Mouse (Mus musculus) lung, adult 18-20 months (tissue): ENCODE results near the gene Olfr54.
"Not testable (repeated sequence)": the region's sequence is repeated elsewhere in the genome, so short reads cannot be mapped to it uniquely, and the experiment has no call there.

ENCODE experiments used
- DNase-seq, 2 experiments: peaks; one replicate each; pipeline ENCODE4 v3.0.0; 2022; ENCODE audit warnings: mixed read lengths in 2 of 2

Gene Olfr54

DNA sequence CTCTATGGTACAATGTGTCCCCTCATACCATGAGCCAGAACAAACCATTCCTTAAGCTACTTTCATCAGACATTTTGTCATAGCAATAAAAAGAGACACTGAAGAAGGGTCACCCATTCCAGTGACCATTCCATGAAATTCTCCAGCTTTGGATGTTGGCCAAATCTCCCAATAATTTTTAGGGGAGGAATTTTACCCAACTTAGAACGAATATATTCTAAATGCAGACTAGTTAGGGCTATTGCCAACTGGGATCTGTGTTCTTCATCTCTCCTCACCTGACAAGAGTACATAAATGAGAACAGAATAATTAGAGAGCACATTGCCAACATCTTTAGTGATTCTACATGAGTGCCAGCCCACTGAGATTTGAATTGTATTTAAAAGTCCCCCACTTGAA is at the start of gene Olfr54:
Gene Olfr54, plus strand, starts transcription at position 301 of the 400 bp plus-strand sequence.
- no peak for DNase-seq

DNA sequence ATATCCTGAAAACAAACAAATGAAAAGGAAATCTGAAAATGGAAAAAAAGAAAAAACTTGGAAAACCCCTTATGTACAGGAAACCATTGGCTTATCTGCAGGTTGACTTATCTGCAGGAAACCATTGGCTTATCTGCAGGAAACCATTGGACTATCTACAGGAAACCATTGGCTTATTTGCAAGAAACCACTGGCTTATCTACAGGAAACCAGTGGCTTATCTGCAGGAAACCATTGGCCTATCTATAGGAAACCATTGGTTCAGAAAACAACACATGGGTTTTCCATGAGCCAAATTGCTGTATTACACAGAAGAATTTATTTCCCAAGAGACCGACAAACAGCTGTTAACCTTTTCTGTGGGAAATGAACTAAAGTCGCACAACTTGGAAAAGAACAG is 49.1 kb upstream of the Olfr54 start:
- DNase-seq = peak in 1 of 2 experiments; percentile 6

DNA sequence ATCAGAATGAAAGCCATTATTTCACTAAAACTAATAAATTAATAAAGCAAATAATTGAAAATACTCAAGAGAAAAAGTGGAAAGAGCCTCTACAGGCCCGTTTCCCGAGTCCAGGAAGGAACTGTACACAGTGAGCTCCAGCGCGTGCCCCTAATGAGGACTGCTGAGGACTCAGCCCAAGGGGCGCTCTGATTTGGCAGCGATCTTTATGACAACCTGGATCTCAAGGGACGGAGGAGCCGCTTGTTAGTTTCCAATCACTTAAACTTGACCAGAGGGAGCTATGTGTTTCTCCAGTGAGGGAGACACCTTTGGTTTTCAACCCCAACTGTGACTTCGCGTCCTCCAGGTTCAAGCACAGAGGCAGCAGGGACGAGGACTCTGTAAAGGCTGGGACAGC is 47.8 kb upstream of the Olfr54 start, which contains the start of gene Olfr1378:
Gene Olfr1378, plus strand, starts transcription at position 301 of the 400 bp plus-strand sequence.
- no peak for DNase-seq

DNA sequence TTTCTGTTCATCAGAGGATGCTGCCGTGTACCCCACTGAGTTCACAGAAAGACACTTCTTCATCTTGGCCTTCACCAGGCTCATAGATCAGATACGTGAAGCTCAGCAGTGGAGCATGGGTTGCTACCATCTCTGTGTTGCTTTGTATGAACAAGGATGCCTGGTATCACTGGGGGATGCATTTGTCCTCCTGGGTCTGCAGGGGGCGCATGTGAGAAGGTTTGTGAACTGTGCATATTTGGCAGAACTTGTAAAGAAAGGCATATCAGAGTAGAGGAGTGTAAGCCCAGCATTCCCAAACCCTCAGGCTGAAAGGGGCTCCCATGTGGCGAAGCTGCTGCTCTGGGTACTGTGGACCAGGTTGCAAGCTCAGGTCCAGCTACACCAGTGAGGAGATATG is 36.8 kb upstream of the Olfr54 start:
- DNase-seq = no peak

DNA sequence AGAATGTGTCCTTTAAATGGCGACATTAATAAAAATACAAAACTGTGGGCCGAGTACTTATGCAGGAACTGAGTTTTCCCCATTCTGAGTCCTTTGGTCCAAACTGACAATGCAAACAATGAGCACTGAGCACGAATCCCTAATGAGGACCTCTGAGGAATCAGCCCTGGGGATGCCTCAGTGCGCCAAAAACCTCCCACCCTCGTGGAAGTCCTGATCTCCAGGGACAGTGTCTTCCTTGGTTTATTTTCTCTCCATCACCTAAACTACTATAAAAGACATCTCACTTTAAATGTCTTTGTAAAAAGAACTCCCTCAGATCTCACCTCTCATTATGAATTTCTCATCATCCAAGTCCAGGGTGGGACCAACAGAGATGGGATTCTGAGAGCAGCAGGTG is 32.4 kb upstream of the Olfr54 start, which contains the start of gene Olfr1377:
Gene Olfr1377, plus strand, starts transcription at position 301 of the 400 bp plus-strand sequence.
- DNase-seq = no peak

DNA sequence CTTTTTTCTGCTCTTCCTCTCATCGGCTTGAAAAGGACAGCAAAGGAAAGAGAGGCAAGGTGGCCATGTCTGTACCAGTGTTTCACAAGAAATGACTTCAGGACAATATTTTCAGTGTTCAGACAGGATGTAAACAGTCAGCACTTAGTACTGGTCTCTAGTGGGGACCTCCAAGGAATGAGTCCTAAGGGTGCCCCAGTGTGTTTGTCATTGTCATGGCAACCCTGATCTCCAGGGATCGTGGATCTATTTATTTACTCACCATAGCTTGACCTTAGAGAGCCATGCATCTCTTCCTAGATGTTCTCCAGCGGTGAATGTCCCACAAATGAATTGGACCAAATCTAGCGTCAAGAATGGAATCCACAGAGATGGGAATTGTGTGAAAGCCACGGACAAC is 10.7 kb upstream of the Olfr54 start, which contains the start of gene Olfr51:
Gene Olfr51, plus strand, starts transcription at position 301 of the 400 bp plus-strand sequence.
- no peak for DNase-seq

DNA sequence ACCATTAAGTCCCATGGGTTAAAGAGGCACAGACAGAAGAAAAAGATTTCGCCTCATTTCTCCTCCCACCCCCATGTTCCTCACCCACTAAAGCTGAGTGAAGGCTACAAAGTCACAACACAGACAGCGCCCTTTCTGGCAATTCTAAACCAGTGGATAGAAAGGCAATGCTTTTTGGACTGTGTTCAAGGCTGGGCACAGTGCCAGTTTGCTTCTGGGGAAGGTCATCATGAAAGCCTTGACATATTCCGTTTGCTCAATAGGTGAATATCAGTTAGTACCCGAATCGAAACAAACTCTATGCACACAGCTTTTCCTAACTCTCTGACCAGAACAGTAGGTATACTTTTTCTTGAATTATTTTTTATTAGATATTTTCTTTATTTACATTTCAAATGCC is 2.2 kb upstream of the Olfr54 start:
- DNase-seq = peak in 1 of 2 experiments; percentile 16

DNA sequence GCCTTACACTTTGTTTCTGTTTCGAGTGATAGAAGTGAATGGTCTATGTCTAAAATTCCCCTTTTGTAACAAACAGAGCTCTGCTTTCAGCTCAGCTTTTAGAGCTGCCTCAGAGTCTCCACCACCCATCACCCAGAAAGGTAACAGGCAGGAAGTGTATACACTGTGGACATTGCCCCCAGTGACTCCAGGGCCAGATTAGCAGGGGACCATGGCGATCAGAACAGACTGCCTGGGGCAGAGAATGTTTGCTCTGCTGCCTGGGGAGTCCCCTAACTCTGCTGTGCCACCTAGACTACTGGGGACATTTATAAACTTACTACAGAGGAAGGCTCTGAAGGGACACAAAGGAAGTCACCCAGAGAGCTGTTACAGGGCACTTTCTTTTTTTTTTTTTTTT is 2.3 kb downstream of the Olfr54 start:
- no peak for DNase-seq

DNA sequence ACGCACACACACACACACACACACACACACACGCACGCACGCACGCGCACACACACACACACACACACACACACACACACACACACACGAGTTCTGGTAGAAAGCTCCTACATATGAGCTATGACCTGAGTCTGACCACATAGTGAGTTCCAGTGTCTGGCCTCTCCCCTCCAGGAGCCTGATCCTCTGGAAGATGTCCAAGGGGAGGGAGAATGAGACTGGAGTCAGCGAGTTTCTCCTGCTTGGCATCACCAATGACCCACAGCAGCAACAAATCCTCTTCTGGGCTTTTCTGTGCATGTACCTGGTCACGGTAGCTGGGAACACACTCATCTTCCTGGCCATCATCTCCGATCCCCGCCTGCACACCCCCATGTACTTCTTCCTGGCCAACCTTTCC is 12.8 kb downstream of the Olfr54 start:
- not testable (repeated sequence) for DNase-seq

DNA sequence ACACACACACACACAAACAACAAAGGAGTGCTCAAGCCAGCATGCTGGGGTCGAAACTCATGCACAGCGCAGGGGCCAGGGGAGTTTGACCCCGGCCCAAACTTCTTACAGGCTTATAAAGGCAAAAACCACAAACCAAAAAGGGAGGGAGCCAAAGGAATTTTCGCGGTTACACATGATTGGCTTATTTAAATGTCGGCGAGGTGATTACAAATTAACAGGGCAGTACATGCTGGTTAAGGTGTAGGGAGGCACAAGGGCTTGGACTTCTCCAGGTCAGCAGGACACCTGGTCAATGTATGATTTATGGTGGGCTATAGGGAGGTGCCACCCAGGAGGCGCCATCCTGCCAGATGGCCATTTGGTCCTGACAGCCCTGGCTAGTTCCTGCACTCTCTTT is 15.3 kb downstream of the Olfr54 start:
- DNase-seq = not testable (repeated sequence)

DNA sequence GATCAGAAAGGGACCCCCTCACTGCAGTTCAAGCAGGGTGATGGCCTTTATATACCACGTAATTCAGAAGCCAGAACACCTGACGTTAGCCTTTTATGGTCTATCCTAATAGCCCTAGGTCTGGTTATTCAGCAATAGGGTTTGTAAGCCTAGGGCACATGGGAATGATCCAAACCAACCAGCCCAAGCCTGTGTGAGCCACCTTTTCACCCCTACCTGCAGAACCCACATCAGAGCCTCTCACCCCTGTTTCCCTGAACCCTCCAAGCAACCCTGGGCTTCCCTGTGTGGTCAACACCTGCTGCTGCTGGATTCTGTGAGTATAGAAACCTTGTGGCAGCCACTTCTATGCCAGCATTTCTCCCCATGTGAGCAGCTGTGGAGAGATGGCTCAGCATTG is 16.2 kb downstream of the Olfr54 start:
- DNase-seq = no peak

DNA sequence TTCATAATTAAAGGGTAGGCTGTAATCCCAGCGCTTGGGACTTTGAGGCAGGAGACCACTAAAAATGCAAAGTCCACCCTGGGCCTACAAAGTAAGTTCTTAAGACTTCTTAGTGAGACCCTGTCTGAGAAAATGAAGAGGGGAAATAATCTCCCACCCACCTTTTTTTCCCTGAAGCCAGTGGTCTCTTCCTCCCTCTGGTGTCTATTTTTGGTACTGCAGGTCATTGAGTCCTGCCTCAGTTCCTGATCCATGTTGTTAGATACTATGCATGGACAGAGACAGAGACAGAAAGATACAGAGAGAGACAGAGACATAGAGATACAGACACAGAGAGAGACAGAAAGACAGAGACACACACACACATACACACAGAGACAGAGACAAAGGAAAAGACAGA is 18.8 kb downstream of the Olfr54 start:
- DNase-seq = peak in 1 of 2 experiments; percentile 3

DNA sequence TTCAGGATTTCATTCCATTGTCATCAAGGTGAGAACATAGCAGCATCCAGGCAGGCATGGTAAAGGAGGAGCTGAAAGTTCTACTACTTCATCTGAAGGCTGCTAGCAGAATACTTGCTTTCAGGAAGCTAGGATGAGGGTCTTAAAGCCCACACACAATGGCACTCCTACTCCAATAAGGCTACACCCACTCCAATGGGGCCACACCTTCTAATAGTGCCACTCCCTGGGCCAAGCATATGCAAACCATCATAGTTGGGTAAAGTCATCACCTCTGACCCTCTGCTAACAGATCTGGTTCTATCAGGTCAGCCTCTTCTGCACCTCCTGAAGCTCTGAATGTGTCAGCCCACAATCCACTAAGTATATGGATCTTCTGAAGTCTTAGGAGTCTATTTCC is 20.1 kb downstream of the Olfr54 start:
- DNase-seq = not testable (repeated sequence)

DNA sequence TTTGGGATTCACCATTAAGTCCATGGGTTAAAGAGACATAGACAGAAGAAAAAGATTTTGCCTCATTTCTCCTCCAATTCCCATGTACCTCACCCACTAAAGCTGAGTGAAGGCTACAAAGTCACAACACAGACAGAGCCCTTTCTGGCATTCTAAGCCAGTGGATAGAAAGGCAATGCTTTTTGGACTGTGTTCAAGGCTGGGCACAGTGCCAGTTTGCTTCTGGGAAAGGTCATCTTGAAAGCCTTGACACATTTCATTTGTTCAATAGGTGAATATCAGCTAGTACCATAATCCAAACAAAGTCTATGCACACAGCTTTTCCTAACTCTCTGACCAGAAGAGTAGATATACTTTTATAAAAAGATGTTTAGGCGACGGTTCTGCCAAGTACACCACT is 21.9 kb downstream of the Olfr54 start:
- DNase-seq = no peak

DNA sequence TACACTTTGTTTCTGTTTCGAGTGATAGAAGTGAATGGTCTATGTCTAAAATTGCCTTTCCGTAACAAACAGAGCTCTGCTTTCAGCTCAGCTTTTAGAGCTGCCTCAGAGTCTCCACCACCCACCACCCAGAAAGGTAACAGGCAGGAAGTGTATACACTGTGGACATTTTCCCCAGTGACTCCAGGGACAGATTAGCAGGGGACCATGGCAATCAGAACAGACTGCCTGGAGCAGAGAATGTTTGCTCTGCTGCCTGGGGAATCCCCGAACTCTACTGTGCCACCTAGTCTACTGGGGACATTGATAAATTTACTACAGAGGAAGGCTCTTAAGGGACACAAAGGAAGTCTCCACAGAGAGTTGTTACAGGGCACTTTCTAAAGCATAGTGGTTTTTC is 30.7 kb downstream of the Olfr54 start:
- DNase-seq = not testable (repeated sequence)

DNA sequence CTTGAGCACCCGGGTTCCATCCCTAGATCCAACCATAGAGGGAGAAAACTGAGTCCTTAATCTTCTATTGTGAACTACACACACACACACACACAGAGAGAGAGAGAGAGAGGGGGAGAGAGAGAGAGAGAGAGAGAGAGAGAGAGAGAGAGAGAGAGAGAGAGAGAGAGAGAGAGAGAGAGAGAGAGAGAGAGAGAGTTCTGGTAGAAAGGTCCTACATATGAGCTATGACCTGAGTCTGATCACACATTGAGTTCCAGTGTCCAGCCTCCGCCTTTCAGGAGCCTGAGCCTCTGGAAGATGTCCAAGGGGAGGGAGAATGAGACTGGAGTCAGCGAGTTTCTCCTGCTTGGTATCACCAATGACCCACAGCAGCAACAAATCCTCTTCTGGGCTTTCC is 33.8 kb downstream of the Olfr54 start, which contains the start of gene Olfr1375:
Gene Olfr1375, plus strand, starts transcription at position 301 of the 400 bp plus-strand sequence.
- not testable (repeated sequence) for DNase-seq

DNA sequence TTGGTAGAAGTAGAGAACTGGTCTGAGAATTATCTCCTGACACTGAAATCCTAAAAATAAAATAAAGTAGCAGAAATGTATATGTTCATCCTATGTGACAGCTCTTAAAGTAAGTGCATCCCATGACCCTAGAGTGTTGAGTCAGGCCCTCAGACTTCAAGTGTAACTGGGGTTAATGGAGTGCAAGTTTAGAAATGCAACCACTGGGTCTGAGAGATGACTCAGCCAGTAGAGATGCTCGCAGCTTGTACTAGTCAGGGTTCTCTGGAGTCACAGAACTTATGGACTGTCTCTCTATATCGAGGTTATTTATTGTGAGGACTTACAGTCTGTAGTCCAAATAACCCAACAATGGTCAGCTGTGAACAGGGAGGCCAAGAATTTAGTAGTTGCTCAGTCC is 37.6 kb downstream of the Olfr54 start:
- no peak for DNase-seq

DNA sequence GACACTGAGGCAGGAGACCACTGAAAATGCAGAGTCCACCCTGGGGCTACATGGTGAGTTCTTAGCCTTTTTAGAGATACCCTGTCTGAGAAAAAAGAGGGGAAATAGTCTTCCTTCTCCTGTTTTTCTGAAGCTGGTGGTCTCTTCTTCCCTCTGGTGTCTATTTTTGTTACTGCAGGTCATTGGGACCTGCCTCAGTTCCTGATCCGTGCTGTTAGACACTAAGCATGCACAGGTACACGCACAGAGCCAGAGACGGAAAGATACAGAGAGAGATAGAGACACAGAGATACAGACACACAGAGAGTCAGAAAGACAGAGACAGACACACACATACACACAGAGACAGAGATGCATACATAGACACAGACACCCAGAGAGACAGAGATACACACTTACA is 39.2 kb downstream of the Olfr54 start:
- no peak for DNase-seq

DNA sequence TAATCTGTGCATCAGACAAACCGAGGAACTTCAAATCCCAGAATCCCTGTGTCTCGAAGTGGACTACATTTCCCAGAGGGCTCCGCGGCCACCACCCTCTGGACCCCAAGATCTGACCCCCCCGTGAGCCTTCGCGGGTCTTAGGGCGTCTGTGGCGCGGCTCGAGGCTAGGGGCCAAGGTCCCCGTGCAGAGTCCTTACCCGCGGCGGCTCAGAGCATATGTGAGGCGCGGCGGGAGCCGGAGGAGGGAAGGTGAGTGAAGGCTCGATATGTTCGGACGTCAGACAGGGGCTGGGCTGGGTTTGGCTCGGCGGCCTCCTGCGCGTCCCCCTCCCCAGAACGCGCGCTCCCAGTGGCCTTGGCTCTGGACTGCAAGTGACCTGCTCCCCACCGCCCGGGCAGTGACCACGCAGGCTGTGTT is 45.1 kb downstream of the Olfr54 start, which contains the start of gene Zfp354a:
Gene Zfp354a, plus strand, starts transcription at position 107 of the 421 bp plus-strand sequence.
- DNase-seq = peak; percentile 64 to 66

DNA sequence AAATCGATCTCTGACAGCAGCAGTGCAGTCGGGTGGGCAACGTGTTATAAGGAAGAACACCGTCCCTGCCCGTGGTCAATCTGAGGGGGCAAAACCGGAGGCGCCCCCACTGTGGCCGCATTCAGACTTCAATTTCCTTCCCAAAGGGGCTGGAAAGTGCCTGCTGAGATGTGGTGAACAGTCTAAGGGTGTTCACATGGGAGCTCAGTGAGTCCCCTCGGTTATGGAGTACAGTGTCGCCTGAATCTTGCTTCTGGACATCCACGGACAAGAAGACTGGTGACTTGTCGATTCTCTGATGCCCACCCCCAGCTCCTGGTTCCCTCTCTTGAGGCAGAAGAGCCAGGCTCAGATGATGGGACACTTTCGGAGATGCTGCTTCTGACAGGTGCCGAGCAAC is 45.6 kb downstream of the Olfr54 start:
- DNase-seq = no peak

DNA sequence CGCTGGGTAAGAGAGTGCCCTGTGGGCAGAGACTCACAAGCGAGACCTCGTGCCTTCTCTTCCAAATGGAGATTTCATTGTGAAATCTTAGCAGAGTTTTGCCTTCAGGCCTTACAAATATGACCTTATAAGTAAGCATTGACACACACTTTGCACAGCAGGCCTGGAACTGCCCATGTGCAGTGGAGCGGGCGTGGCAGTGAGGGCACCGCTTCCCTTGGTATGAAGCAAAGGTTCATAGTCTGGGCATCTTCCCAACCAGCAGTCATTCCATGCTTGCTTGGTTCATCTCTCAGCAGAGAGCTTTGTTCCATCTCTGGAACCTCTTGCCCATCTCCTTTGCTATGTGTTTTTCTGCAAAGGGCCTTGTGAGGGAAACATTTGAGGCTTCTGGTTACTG is 46.9 kb downstream of the Olfr54 start:
- peak in 1 of 2 experiments; percentile 4 for DNase-seq

DNA sequence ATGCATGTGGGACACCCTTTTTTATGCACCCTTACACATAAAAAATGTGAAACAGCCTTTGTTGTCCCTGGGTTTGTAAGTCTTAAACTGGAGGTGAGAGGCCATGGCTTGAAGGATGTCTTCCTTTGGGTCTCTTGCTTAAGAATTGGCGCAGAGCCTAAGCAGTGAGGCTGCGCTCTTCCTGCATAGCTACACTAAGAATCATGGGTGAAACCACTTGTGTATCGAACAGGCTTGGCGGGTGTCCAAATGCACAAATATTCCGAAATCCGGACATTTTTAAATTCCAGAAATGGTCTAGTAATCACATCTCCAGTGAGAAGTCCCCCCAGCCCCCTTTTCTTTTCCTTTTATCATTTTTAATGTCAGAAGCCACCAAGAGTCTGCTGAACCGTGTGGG is 49.2 kb downstream of the Olfr54 start:
- DNase-seq = no peak

DNA sequence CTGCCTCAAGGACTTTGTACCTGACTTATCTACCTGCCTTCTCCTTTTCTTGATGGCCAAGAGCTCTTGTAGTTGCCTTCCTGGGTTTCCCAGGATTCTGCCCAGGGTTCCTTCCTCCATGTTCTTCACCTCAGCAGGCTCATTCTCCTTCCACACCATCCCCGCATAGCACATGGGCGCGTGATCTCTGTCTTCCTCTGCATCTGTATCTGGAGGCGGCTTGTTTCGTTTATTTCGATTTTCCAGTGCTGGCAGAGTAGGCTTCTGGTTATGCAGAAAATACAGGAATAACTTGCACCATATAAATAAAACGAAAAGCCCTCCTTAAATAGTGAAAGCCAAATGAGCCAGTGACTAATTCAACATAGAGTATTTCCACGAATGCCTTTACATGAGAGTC is 49.8 kb downstream of the Olfr54 start:
- DNase-seq = no peak
